Mouse (Mus musculus) limb, embryonic 15.5 days (tissue): Measurements from ENCODE around the gene Nup210. TPM values are rescaled to one million over a fixed set of nuclear protein-coding genes. Genes with fewer than 3 reads are reported as not detected.

Experiments
- ATAC-seq: fragments of 200-750 bp; cut with Nextera tagmentation; 2 replicates; pipeline ENCODE4 v1.8.0; 2017; ENCODE audit warnings: low read depth, moderate TSS enrichment; ENCODE audit not compliant: insufficient number of reproducible peaks, low FRiP score, low TSS enrichment
- H3K27ac ChIP-seq: fragments of 300-500 bp; sonication (generic); 2 replicates; pipeline ENCODE4 v1.5.1; 2015; ENCODE audit warnings: moderate library complexity, mild to moderate bottlenecking, inconsistent platforms
- H3K27me3 ChIP-seq: fragments of 300-500 bp; sonication (generic); 2 replicates; pipeline ENCODE4 v1.6.1; 2015; ENCODE audit warnings: inconsistent platforms
- H3K36me3 ChIP-seq: fragments of 300-500 bp; sonication (generic); 2 replicates; pipeline ENCODE4 v1.6.1; 2015; ENCODE audit warnings: inconsistent platforms
- H3K4me1 ChIP-seq: fragments of 300-500 bp; sonication (generic); 2 replicates; pipeline ENCODE4 v1.6.1; 2015; ENCODE audit warnings: inconsistent platforms
- H3K4me2 ChIP-seq: fragments of 300-500 bp; sonication (generic); 2 replicates; pipeline ENCODE4 v1.6.1; 2015; ENCODE audit warnings: mild to moderate bottlenecking, inconsistent platforms
- H3K4me3 ChIP-seq: fragments of 300-500 bp; sonication (generic); 2 replicates; pipeline ENCODE4 v1.5.1; 2015; ENCODE audit warnings: mild to moderate bottlenecking, inconsistent platforms
- H3K9ac ChIP-seq: fragments of 300-500 bp; sonication (generic); 2 replicates; pipeline ENCODE4 v1.6.1; 2015; ENCODE audit warnings: inconsistent platforms
- H3K9me3 ChIP-seq: fragments of 300-500 bp; sonication (generic); 2 replicates; pipeline ENCODE4 v1.6.1; 2016; ENCODE audit warnings: inconsistent platforms
- WGBS: fragments of 180-500 bp; shearing (Covaris S2); methylation state at CpG from one replicate; pipeline ENCODE4 v1.1.7; 2015; 5-methylcytosine and 5-hydroxymethylcytosine counted together
- polyA plus RNA-seq: library from polyadenylated mRNA; unstranded; fragments of >200 nt; fragmentation: Nextera tagmentation; extraction: Ambion mirVana; gene quantifications from 2 replicates; pipeline ENCODE4 v1.2.1, GENCODE M21; 2015

The Nup210 gene
- polyA plus RNA-seq, 1 experiment from 2014 or later, result 11.3 TPM

- ATAC-seq, result no peak
- Histone ChIP-seq H3K4me1 (peaks cover 8% of the 10 kb centered on the region; the same call in 1 of the 2 replicates), H3K9ac (no peak overlapping the region), H3K27ac (no peak overlapping the region), H3K4me3 (no peak overlapping the region), H3K9me3 (no peaks in the 10 kb centered on the region), H3K4me2 (no peak overlapping the region), H3K36me3 (peaks cover 3% of the 10 kb centered on the region; the same call in 1 of the 2 replicates), H3K27me3 (no peaks in the 10 kb centered on the region)
- WGBS, result 94% methylated on average over 2 of the region's 2 CpGs
Measured at GRCm38 (mm10) chr6:91095072-91095601, 21.5 kb downstream of the Nup210 start.

DNA sequence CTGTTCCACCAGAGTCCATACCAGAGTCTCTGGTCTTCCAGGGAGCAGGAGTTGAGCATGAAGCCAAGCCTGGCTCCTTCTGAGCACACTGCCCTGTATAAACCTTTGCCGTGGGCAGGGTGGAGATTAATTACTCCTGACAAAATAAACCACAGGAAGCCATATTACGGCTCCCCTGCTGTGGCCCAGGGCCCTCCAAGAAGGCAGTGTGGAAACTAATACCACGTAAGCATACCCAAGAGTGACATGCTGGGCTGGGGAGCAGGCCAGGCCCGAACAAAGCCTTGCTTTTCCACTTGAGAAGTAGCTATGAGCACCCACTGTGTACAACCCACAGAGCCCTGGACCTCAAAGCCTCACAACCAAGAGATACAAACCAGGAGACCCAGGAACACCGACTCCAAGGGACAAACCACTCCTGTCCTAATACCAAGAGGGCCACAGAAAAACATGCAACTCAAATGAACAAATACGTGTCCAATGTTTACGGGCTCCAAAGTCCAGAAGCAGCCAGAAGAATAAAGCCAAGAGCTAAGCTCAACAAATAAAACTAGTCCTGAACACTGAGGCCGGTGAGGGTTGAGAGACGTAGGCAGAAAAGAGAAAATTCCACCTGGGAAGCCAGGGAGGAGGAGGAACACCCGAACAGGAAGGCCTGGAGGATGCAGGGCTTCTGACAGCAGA is 24.3 kb downstream of the Nup210 start:
- 0 out of 2 replicates have a peak, but pooled peaks have one; percentile 52 for ATAC-seq
- peaks cover 3% of the 10 kb centered on the region; the same call in 1 of the 2 replicates for H3K36me3 ChIP-seq
- peaks cover 8% of the 10 kb centered on the region; the same call in 1 of the 2 replicates for H3K4me1 ChIP-seq
- no peak overlapping the region for H3K9ac ChIP-seq
- peak overlapping the region; percentile 67 for H3K27ac ChIP-seq
- H3K4me3 ChIP-seq, result no peak overlapping the region
- no peak overlapping the region for H3K4me2 ChIP-seq
- H3K9me3 ChIP-seq, result no peaks in the 10 kb centered on the region
- 46% methylated on average over 10 of the region's 10 CpGs for WGBS
- no peaks in the 10 kb centered on the region for H3K27me3 ChIP-seq

DNA sequence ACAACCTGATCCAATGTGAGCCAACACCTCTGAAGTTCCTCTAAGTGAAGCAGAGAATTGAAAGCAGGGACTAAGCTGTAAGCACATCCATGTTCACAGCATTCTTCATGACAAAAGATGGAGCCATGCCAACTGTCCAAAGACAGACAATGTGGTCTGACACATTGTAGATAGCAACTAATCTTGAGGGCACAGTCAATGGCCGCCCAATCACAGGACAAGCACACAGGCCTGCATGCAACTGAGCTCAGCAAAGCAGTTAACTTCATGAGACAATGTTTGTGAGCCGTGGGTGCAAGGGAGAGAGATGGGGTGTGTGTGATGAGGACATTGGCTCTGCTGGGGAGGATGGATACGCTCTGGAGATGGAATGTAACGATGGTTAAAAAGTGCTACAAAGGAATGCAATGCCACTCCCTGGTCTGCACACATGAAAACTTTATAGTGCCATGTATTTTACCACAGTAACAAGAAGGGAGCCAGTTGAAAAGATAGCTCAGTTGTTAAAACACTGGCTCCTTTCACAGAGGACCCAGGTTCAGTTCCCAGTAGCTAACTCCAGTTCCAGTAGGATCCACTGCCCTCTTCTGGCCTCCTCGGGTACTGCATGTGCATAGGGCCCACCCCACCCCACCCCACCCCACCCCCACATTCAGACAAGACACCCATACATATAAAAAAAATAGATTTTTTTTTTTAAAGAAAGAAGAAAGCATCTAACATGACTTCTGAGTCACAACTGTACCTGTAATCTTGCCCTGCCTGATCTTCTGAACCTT is 31.3 kb downstream of the Nup210 start:
- H3K36me3 ChIP-seq, result no peaks in the 10 kb centered on the region
- H3K4me3 ChIP-seq, result no peak overlapping the region
- no peaks in the 10 kb centered on the region for H3K9me3 ChIP-seq
- WGBS, result 77% methylated on average over 5 of the region's 5 CpGs
- no peak overlapping the region for H3K9ac ChIP-seq
- H3K27me3 ChIP-seq, result no peaks in the 10 kb centered on the region
- H3K4me2 ChIP-seq, result no peak overlapping the region
- no peak for ATAC-seq
- no peak overlapping the region for H3K27ac ChIP-seq
- no peaks in the 10 kb centered on the region for H3K4me1 ChIP-seq

DNA sequence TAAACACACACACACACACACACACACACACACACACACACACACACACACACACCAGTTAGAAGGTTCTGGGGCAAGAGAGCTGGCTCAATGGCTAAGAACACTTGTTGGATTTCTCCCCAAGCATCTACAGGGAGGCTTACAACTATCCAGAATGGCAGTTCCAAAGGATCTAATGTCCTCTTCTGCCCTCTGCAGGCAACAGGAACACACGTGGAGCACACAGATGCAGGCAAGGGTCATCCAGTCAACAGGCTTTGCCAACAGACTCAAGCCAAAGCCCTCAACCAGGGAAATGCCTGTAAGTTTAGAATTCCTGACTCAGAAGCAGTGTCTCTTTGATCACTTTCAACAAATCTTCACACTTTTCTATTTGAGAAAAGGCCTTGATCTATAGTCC is 36.6 kb downstream of the Nup210 start:
- H3K4me3 ChIP-seq, result no peak overlapping the region

DNA sequence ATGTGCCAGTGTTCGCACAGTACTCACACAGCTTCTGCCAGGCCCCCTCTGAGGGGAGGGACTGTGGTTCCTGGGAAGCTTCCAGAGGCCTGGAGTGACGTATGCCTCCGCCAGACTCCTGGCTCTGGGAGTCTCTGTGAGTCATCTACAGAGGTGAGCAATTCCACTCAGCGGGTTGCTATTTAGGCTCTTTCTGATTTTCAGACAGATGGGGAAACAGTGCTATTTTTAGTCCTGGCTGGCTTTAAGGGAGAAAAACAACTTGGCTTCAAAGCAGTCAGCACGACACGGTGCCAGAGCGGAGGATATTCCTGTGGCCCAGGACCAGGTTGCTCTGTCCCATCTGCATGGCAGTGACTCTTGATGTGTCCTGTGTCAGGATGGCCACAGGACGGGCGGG is 40.4 kb downstream of the Nup210 start:
- 38% methylated on average over 9 of the region's 9 CpGs for WGBS
- peak; percentile 73 for ATAC-seq
- H3K4me1 ChIP-seq, result peaks cover 17% of the 10 kb centered on the region

More for the DNA sequence above, 36.6 kb downstream of the Nup210 start:
- H3K9ac ChIP-seq, result no peak overlapping the region
- ATAC-seq, result no peak
- H3K4me1 ChIP-seq, result peaks cover 17% of the 10 kb centered on the region
- WGBS, result 33% methylated on average over 1 of the region's 1 CpGs
- no peaks in the 10 kb centered on the region for H3K9me3 ChIP-seq
- no peak overlapping the region for H3K27ac ChIP-seq
- H3K36me3 ChIP-seq, result no peaks in the 10 kb centered on the region
- no peak overlapping the region for H3K4me2 ChIP-seq
- H3K27me3 ChIP-seq, result no peaks in the 10 kb centered on the region

GRCm38 (mm10) chr6:91068511-91068910 is 48.1 kb downstream of the Nup210 start:
- H3K4me1 ChIP-seq, result no peaks in the 10 kb centered on the region
- no peak overlapping the region for H3K4me2 ChIP-seq
- no peaks in the 10 kb centered on the region for H3K9me3 ChIP-seq
- no peak overlapping the region for H3K27ac ChIP-seq
- no peaks in the 10 kb centered on the region for H3K27me3 ChIP-seq
- H3K4me3 ChIP-seq, result no peak overlapping the region
- no peaks in the 10 kb centered on the region for H3K36me3 ChIP-seq
- no peak overlapping the region for H3K9ac ChIP-seq
- 52% methylated on average over 1 of the region's 1 CpGs for WGBS
- no peak for ATAC-seq

More for the DNA sequence above, 40.4 kb downstream of the Nup210 start:
- H3K36me3 ChIP-seq, result no peaks in the 10 kb centered on the region
- H3K27ac ChIP-seq, result peak overlapping the region; percentile 8; the same call in 1 of the 2 replicates
- no peaks in the 10 kb centered on the region for H3K27me3 ChIP-seq
- H3K9me3 ChIP-seq, result no peaks in the 10 kb centered on the region
- no peak overlapping the region for H3K9ac ChIP-seq
- H3K4me2 ChIP-seq, result no peak overlapping the region
- no peak overlapping the region for H3K4me3 ChIP-seq

DNA sequence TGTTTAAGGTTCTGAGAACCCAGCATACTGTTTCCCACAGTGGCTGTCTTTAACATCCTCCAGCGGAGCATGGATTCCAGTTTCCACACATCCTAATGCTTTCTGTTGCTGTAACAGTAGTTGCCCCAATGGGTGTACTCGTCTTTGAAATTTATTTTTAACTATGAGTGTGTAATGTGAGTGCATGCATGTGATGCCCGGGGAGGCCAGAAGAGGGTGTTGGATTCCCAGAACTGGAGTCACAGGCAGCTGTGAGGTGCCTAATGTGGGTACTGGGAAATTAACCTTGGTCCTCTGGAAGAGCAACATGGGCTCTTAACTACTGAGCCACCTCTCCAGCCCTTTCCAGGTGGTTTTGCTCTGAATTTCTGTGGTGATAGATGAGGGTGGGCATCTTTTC is 49.6 kb downstream of the Nup210 start:
- no peaks in the 10 kb centered on the region for H3K9me3 ChIP-seq
- H3K27ac ChIP-seq, result no peak overlapping the region
- no peaks in the 10 kb centered on the region for H3K4me1 ChIP-seq
- 86% methylated on average over 3 of the region's 3 CpGs for WGBS
- H3K27me3 ChIP-seq, result no peaks in the 10 kb centered on the region
- no peak overlapping the region for H3K4me2 ChIP-seq
- no peak for ATAC-seq
- H3K36me3 ChIP-seq, result no peaks in the 10 kb centered on the region
- no peak overlapping the region for H3K4me3 ChIP-seq
- no peak overlapping the region for H3K9ac ChIP-seq

GRCm38 (mm10) chr6:91061296-91061695 is 55.3 kb downstream of the Nup210 start:
- H3K36me3 ChIP-seq, result no peaks in the 10 kb centered on the region
- no peaks in the 10 kb centered on the region for H3K9me3 ChIP-seq
- H3K4me1 ChIP-seq, result no peaks in the 10 kb centered on the region
- no peak overlapping the region for H3K4me2 ChIP-seq
- WGBS, result 85% methylated on average over 2 of the region's 2 CpGs
- no peak for ATAC-seq
- no peak overlapping the region for H3K9ac ChIP-seq
- H3K4me3 ChIP-seq, result no peak overlapping the region
- no peak overlapping the region for H3K27ac ChIP-seq
- no peaks in the 10 kb centered on the region for H3K27me3 ChIP-seq

DNA sequence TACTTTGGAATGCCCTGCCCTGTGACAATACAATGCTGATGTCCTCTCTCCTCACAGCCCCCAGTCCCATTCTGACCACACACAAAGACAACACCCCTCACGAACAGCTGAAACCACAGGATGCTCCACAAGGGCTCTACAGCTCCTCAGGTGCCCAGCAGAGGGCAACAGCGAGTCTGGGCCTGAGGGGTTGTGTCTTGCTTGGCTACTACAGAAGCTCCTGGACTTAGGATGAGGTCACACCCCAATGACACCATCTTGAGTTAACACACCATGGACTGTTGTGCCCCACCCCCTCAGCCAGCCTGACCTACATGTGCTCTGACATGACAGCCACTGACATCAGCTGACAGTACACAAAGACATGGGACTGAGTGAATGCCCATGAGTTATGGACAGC is 56.9 kb downstream of the Nup210 start:
- Histone ChIP-seq H3K27me3 (no peaks in the 10 kb centered on the region), H3K4me2 (no peak overlapping the region), H3K4me1 (no peaks in the 10 kb centered on the region), H3K4me3 (no peak overlapping the region), H3K9me3 (no peaks in the 10 kb centered on the region), H3K27ac (no peak overlapping the region), H3K9ac (no peak overlapping the region), H3K36me3 (no peaks in the 10 kb centered on the region)
- no peak for ATAC-seq
- 42% methylated on average over 2 of the region's 2 CpGs for WGBS

DNA sequence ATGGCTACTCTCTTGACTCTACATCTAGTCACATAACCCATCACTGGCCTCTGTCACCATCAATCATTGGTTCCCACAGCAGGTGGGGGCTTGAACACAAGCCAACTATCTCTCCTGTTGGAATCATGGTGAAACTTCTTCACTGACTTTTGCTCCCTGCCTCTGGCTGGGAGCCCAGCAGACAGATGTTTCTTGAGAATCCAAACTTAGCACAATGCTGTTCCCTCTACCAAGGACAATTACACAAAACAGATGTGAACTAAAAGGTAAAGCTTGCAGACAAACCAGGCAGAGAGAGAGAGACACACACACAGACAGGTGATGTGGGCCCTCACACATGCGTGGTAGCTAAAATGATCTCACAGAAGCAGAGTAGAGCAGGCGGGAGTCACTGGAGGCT is 58.6 kb downstream of the Nup210 start:
- no peaks in the 10 kb centered on the region for H3K36me3 ChIP-seq
- no peaks in the 10 kb centered on the region for H3K27me3 ChIP-seq
- H3K4me1 ChIP-seq, result no peaks in the 10 kb centered on the region
- H3K9ac ChIP-seq, result no peak overlapping the region
- H3K4me3 ChIP-seq, result no peak overlapping the region
- no peak for ATAC-seq
- WGBS, result 50% methylated on average over 2 of the region's 2 CpGs
- no peak overlapping the region for H3K27ac ChIP-seq
- H3K9me3 ChIP-seq, result no peaks in the 10 kb centered on the region
- H3K4me2 ChIP-seq, result no peak overlapping the region

- Histone ChIP-seq H3K9me3 (no peaks in the 10 kb centered on the region), H3K4me3 (no peak overlapping the region), H3K9ac (no peak overlapping the region), H3K27me3 (no peaks in the 10 kb centered on the region), H3K36me3 (no peaks in the 10 kb centered on the region), H3K4me1 (no peaks in the 10 kb centered on the region), H3K4me2 (no peak overlapping the region), H3K27ac (no peak overlapping the region)
- ATAC-seq, result no peak
Measured at GRCm38 (mm10) chr6:91056348-91056747, 60.3 kb downstream of the Nup210 start.

- Histone ChIP-seq H3K4me1 (no peaks in the 10 kb centered on the region), H3K9me3 (no peaks in the 10 kb centered on the region), H3K4me3 (no peak overlapping the region), H3K27me3 (no peaks in the 10 kb centered on the region), H3K36me3 (no peaks in the 10 kb centered on the region), H3K27ac (no peak overlapping the region), H3K4me2 (no peak overlapping the region), H3K9ac (no peak overlapping the region)
- WGBS, result 93% methylated on average over 4 of the region's 4 CpGs
- no peak for ATAC-seq
Measured at GRCm38 (mm10) chr6:91052572-91052971, 64.1 kb downstream of the Nup210 start.
